Mouse (Mus musculus) megakaryocyte, embryonic 14.5 days (primary cell): ENCODE measurements at regions not wholly inside any gene's neighbourhood (a gene's known extent, or its start where the extent isn't known, plus 50 kb on each side); places are given as distances from the start of the nearest gene placed in this dataset.

Experiments used
- FLI1 ChIP-seq: IDR thresholded peaks from 2 replicates; pipeline ENCODE4 v1.6.1; 2012; ENCODE audit warnings: low read length, inconsistent platforms, mixed read lengths
- GATA1 ChIP-seq: IDR thresholded peaks from 3 replicates; pipeline ENCODE4 v1.6.1; 2012; ENCODE audit warnings: mixed read lengths, low read length, inconsistent platforms, borderline replicate concordance

DNA sequence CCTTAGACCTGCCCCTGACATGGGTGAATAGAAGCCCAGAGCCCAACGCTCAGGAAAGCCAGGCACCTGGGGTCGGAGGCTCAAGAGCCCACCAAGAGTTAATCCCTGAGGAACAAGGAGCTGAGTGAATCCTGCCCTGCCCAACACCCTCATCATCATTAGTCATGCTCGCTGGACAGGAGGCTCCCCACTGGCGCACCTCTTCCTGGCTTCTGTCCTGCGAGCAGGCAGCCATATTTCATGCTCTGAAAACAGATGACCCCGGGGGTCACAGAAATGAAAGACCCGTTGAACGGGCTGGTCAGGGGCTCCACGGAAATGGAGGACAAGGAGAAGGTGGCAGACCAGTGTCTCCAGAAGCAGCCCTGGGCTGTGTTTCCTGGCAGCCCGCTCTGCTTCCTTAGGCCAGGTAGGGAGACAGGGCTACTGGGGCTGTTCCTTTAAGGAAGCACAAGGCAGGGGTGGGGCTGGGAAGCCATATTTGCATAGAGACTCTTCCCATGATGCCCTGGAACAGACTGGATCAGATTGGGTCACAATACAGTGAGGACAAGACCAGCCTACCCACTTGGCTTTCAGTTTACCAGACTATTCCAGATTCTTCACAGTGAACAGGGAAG, 138.1 kb upstream of the Rbm19 start:
- TF ChIP-seq GATA1: no peak
- no peak for TF ChIP-seq FLI1
